In the genomic region with DNA sequence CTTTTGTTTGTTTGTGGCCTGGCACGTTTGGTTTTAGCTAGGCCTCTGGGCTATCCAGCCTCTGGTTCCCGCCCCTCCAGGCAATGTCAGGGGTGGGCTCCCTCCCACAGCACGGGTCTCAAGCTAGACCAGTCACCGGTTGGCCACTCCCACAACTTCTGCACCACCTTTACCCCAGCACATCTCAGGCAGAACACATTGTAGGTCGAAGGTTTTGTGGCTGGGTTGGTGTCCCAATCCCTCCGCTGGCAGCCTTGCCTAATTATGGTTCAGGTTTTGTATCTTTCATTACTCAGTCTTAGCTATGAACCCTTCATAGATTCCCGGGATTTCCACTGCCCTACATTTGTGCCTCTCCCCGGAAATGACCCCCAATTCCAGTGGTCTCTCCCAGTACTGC, we compare ENCODE assay signal across 17 mouse cellular contexts. TPM values are rescaled to one million over a fixed set of nuclear protein-coding genes. Genes with fewer than 3 reads are reported as not detected.
A peak's percentile ranks its signal among the peaks of the same experiment; 100 is the strongest.
DNase-seq lines count a peak whose midpoint lies in the region; ATAC-seq and TF ChIP-seq lines count a peak whose summit lies in the region.
"Had no signal": no experiment of that assay in that cellular context is flagged by ENCODE, and none has a peak within 500 bp of the region (broad histone marks: within the 10 kb centered on the region; RNA-seq: fewer than 3 reads in every experiment).

No protein-coding gene starts in this region.

- H3K27me3 ChIP-seq in intestine, embryonic 15.5 days (replicated peaks) = no peaks in the 10 kb centered on the region
- no peaks in the 10 kb centered on the region for H3K27me3 ChIP-seq in liver, postnatal 0 days (ENCODE audit: insufficient read depth, low read length)
- H3K27me3 ChIP-seq: Patski had no signal

- TF ChIP-seq CTCF in liver, postnatal 0 days (IDR thresholded peaks at IDR 0.05; ENCODE audit: low read depth) = no peak

- peaks cover 17% of the 10 kb centered on the region for H3K4me1 ChIP-seq in intestine, embryonic 15.5 days (replicated peaks)
- peaks cover 6% of the 10 kb centered on the region for H3K4me1 ChIP-seq in liver, postnatal 0 days (ENCODE audit: insufficient read depth)

- ATAC-seq in intestine, embryonic 15.5 days = peak; percentile 47; the same call in 1 of the 2 replicates
- peak; percentile 87 for ATAC-seq in liver, postnatal 0 days
- ATAC-seq: forebrain, postnatal 0 days; Patski had no signal

- no peak overlapping the region for H3K27ac ChIP-seq in intestine, embryonic 15.5 days
- peak overlapping the region; percentile 81 for H3K27ac ChIP-seq in liver, postnatal 0 days (ENCODE audit: low read depth)
- H3K27ac ChIP-seq: forebrain, embryonic 10.5 days; gastrocnemius, adult 2 months had no signal

- peak; percentile 36 to 44 for DNase-seq in kidney, postnatal 36 days
- DNase-seq in kidney, adult 11 months = no peak
- peak; percentile 86 for DNase-seq in ZHBTc4 (ENCODE audit: low read depth, low spot score)
- DNase-seq in liver, postnatal 0 days = peak; percentile 54
- no peak for DNase-seq in ovary, postnatal 36 days (ENCODE audit: low spot score)
- DNase-seq in heart, adult 9 months (ENCODE audit: low spot score in 2 of 2) = no peak
- DNase-seq: cerebellum, adult 9-11 months; forebrain, postnatal 0 days; gastrocnemius, adult 2 months; heart, postnatal 10 days; layer of hippocampus, adult 9-11 months; lung, adult 2 months; thymus, postnatal 4 days had no signal

- TF ChIP-seq EP300 in liver, postnatal 0 days (IDR thresholded peaks at IDR 0.05; ENCODE audit: low read depth) = no peak

- no peak overlapping the region for H3K9ac ChIP-seq in intestine, embryonic 15.5 days
- no peak overlapping the region for H3K9ac ChIP-seq in liver, postnatal 0 days (replicated peaks)
- H3K9ac ChIP-seq: forebrain, postnatal 0 days had no signal

- WGBS in intestine, embryonic 15.5 days = 50% methylated on average over 8 of the region's 8 CpGs
- 33% methylated on average over 8 of the region's 8 CpGs for WGBS in liver, postnatal 0 days (ENCODE audit: insufficient replicate concordance)

- H3K9me3 ChIP-seq in intestine, embryonic 15.5 days = no peaks in the 10 kb centered on the region
- no peaks in the 10 kb centered on the region for H3K9me3 ChIP-seq in liver, postnatal 0 days (ENCODE audit: low read length)
- H3K9me3 ChIP-seq: forebrain, embryonic 10.5 days had no signal

- H3K4me3 ChIP-seq in intestine, embryonic 15.5 days (replicated peaks) = no peak overlapping the region
- no peak overlapping the region for H3K4me3 ChIP-seq in liver, postnatal 0 days (ENCODE audit: low read depth, low read length)
- H3K4me3 ChIP-seq: forebrain, embryonic 10.5 days; gastrocnemius, adult 2 months had no signal

- no peak overlapping the region for H3K4me2 ChIP-seq in intestine, embryonic 15.5 days (replicated peaks)
- H3K4me2 ChIP-seq in liver, postnatal 0 days (ENCODE audit: low read depth, low read length) = no peak overlapping the region
- H3K4me2 ChIP-seq: heart, embryonic 11.5 days had no signal

- H3K36me3 ChIP-seq in intestine, embryonic 15.5 days = no peaks in the 10 kb centered on the region
- no peaks in the 10 kb centered on the region for H3K36me3 ChIP-seq in liver, postnatal 0 days (replicated peaks; ENCODE audit: insufficient read depth, low read length)
- H3K36me3 ChIP-seq: forebrain, embryonic 10.5 days had no signal

RNA-seq across cellular contexts. Expression of a gene that starts 17.8 kb away (rescaled TPM):
- polyA plus RNA-seq in intestine, embryonic 15.5 days (2015; fragmentation: Nextera tagmentation; extraction: Ambion mirVana) = 86.5 and 96.4 TPM in 2 replicates
- polyA plus RNA-seq in liver, postnatal 0 days (2015; fragmentation: Nextera tagmentation; extraction: Ambion mirVana) = 14.8 and 15.0 TPM in 2 replicates

Comparison
In these comparisons a context has a peak if more than half of its experiments do, and no peak if none do; other contexts are left out.
1. DNase-seq: peak in kidney, postnatal 36 days (2 of 2), ZHBTc4 (single experiment) and liver, postnatal 0 days (single experiment); none in kidney, adult 11 months (single experiment), ovary, postnatal 36 days (single experiment) and heart, adult 9 months (0 of 2).